Mouse (Mus musculus): ENCODE data around the gene Rmi2.

Rmi2 gene

DNA sequence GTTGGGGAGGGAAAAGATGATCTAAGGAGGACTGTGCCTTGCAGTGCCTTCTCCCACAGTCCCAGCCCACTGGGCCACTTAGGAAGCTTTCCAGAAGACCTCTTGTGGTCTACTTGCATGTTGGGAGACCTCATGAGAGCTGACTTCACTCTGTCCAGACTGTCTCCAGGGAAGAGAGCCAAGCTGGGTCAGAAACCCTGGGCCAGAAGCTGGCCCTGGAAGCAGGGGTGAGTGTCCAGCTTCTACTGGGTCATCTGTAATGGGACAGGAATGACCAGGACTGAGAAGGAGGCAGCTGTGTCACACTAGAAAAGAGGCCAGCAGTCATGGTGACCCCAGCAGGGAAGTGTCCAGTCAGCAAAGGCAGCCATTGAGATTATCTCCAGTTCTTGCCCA is 30.7 kb downstream of the Rmi2 start:
- DNase-seq (ENCODE audit: inconsistent ontology term), result no peak

DNA sequence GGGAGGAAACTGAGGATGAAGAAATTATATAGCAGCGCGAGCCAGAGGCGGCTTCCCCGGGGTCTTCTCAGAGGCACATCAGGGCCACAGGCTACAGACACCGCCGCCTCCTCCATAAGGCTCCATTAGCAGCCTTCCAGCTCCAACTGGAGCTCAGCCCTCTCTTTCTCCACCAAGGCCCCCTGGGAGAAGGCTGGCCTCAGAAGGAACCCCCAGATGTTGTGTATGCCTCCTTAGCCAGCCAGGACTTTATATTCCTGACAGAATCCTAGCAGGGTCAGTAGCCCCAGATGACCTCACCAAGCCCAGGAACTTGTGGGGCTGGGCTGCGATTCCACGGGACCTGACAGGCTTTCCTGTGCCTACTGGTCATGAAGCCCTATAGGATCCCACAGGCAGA is 32.0 kb downstream of the Rmi2 start:
- no peak for DNase-seq (ENCODE audit: inconsistent ontology term)

- DNase-seq (ENCODE audit: inconsistent ontology term), result no peak
These were observed 32.6 kb downstream of the Rmi2 start for GRCm38 (mm10) chr16:10867501-10867900.

- DNase-seq (ENCODE audit: inconsistent ontology term), result no peak
These were observed 33.1 kb downstream of the Rmi2 start for GRCm38 (mm10) chr16:10867904-10868440.

DNA sequence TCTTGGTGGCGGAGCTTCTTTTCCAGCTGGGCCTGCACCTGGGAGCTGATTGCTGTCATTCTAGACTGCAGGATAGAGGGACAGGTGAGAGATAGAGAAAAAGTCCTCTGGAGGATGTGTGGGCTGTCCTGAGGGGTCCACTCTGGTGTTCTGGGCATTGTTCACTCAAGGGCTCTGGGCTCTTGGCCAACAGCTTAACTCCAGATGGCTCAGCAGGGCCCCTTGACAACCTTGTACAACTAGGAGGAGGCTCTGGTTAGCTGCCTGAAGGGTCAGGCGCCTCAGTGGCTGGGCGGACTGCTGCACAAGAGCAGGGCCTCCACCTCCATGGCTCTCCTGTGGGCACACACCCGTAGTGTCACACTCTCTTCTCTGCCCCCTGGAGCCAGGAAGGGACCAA is 36.1 kb downstream of the Rmi2 start:
- DNase-seq (ENCODE audit: inconsistent ontology term), result no peak

DNA sequence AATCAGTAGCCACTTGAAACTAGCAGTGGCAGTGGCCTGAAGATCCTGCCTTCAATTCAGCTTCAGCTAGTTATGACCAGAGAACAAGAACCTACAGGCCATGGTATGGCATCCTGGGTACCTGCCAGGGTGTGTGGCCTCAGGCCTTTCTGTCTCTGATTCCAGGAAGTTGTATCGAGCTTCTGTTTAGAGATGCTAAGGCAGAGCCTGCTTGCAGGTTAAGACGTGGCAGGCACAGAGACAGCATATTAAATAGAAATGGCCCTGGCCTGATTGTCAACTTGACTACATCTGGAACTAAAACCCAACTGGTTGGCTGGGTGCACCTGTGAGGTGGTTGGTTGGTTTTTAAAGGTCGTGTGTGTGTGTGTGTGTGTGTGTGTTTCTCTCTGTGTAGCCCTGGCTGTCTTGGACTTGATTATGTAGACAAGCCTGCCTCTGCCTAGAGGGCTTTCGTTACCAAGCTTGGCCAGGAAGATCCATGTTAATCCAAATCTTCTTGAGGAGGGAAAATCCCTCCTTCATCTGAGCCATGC is 38.0 kb downstream of the Rmi2 start:
- DNase-seq (ENCODE audit: inconsistent ontology term), result no peak

DNA sequence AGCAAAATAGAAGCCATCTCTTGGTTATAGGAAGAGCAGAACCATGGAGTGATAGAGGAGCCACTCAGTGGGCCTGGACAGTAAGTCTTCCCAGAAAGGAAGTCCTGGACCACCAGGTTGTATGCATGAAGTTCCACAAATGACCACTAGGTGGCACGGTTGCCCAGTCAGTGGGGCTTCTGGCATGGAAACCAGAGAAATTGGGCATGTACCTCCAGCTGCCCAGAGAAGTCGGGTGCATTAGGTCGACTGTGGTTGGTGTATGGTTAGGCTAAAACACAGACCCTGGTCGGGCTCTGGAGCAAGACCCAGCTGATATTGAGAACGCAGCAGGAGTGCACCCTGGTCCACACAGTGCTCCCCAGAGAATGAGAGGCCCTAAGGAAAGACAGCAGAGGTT is 38.8 kb downstream of the Rmi2 start:
- peak; percentile 73 for DNase-seq (ENCODE audit: inconsistent ontology term)

GRCm38 (mm10) chr16:10878227-10878626 is 43.4 kb downstream of the Rmi2 start:
- DNase-seq (ENCODE audit: inconsistent ontology term), result no peak

GRCm38 (mm10) chr16:10879467-10879866 is 44.6 kb downstream of the Rmi2 start:
- DNase-seq (ENCODE audit: inconsistent ontology term), result peak; percentile 47

- no peak for DNase-seq (ENCODE audit: inconsistent ontology term)
These were observed 46.5 kb downstream of the Rmi2 start for GRCm38 (mm10) chr16:10881231-10881962.

DNA sequence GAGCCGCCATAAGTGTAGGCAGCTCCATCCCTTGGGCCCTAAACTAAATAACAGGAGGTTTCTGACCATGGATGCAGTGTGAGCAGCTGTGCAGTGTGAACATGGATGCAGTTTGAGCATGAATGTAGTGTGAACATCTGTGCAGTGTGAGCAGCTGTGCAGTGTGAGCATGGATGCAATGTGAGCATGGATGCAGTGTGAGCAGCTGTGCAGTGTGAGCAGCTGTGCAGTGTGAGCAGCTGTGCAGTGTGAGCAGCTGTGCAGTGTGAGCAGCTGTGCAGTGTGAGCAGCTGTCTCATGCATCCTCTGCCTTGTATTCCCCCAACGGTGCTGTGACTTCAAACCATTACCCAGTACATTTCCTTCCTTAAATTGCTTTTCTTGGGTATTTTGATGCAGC is 52.6 kb downstream of the Rmi2 start:
- no peak for DNase-seq (ENCODE audit: inconsistent ontology term)

- peak; percentile 46 for DNase-seq (ENCODE audit: inconsistent ontology term)
These were observed 55.5 kb downstream of the Rmi2 start for GRCm38 (mm10) chr16:10890363-10890762.

DNA sequence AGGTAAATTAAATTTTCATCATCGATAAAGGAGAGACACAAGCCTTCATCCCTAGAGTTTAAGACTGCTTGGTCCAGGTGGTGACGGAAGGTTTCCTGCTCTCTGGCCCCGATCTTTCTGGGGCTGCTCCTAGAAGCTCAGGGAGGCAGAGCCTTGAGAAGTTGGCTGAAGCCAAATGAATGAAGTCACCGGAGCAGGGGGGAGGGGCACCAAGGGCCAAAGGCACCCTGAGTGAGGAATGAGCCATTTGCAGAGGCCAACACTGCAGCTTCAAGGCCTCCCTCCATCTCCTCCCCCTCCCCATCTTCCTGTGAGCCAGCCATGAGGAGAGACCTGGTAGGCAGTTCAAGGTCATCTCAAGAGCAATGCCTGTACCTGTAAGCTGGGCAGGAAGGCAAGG is 58.3 kb downstream of the Rmi2 start:
- no peak for DNase-seq (ENCODE audit: inconsistent ontology term)

- no peak for DNase-seq (ENCODE audit: inconsistent ontology term)
These were observed 61.0 kb downstream of the Rmi2 start for GRCm38 (mm10) chr16:10895906-10896305.

DNA sequence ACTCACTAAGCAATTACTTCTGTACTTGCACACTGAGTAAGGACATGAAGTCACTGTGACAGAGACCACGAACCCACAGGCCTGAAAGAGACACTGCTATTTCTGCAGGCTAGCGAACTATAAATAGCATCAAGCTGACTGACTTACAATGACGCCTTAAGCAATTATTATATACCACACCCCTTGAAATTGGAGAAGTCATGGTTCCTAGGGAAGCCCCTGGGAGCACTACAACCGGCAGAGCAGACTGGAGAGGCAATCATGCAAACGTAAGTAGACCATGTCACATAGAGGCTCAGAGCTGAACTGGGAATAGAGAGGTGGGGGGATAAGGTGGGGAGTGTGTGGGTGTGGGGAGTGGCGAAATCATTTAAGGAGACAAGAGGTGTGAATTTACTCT is 62.5 kb downstream of the Rmi2 start:
- DNase-seq (ENCODE audit: inconsistent ontology term), result peak; percentile 29

DNA sequence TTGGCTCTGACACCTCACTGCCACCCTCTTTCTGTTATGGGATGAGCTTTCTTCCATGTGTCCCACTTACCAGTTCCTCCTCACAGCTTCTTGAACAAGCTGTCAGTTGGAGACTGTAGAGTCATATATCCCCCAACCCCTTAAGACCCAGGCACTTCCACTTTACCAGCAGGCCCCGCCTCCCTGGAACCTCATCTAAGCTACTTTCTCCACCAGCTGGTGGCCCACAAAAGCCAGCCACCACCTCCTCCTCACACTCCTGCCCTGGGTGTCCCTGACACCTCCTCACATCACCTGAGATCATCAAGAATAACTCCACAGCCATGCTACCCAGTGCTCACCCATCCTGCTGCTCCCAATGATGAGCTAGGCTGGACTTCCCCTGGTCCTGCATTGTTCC is 65.9 kb downstream of the Rmi2 start:
- no peak for DNase-seq (ENCODE audit: inconsistent ontology term)

DNA sequence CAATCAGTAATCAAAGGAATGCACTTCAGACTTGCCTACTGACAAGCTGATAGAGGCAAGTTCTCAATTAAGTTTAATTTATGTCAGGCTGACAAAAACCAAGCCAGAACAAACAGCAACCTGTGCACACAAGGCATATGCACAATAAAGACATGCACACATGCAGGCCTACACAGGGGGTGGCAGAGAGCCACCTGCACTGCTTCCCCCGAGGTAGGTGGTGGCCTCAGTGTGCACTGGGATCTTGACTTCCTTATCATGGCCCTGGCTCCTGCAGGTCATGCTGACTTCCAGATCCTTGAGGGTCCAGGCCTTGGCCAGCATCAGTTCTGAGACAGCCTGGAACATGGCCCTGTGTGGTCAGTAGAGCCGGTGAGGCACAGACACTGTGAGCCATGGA is 67.1 kb downstream of the Rmi2 start:
- no peak for DNase-seq (ENCODE audit: inconsistent ontology term)

DNA sequence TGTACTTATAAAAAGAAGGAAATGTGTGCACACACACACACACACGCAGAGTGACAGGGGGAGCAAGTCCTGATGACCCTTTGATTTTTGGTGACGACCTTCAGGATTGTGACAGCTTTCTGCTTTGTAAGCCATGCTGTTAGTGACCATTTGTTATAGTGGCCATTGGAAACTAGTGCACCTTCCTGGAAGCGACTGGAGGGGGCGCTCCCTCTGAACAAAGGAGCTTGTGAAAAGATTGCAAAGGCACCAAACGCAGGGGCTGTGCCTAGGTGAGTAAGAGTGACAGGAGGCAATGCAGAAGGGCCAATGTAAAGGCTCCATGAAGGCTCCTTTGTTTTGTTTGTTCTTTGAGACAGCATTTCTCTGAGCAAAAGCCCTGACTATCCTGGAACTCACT is 68.0 kb downstream of the Rmi2 start:
- DNase-seq (ENCODE audit: inconsistent ontology term), result no peak

DNA sequence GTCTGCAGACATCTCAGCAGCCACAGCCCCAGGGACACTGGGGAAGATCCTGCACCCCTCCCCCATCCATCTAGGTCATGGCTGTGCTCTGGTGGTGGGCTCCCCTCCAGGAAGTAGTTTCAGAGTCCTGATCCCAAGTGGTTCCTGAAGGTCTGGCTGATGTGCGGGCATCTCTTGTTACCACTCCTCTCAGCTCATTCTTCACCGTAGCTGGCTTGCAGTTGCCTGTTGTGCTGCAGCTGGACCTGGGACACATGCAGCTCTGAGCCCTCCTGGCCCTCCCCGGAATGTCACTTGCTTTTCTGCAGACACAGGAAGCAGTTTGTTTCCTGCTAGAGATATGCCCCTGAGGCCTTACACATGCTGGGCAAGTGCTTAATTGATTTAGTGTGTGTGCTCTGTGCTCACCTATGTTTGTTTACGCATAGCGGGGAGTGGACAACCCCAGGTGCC is 70.8 kb downstream of the Rmi2 start:
- no peak for DNase-seq (ENCODE audit: inconsistent ontology term)

GRCm38 (mm10) chr16:10910541-10910940 is 75.7 kb downstream of the Rmi2 start:
- no peak for DNase-seq (ENCODE audit: inconsistent ontology term)

- no peak for DNase-seq (ENCODE audit: inconsistent ontology term)
These were observed 76.2 kb downstream of the Rmi2 start for GRCm38 (mm10) chr16:10911061-10911460.

DNA sequence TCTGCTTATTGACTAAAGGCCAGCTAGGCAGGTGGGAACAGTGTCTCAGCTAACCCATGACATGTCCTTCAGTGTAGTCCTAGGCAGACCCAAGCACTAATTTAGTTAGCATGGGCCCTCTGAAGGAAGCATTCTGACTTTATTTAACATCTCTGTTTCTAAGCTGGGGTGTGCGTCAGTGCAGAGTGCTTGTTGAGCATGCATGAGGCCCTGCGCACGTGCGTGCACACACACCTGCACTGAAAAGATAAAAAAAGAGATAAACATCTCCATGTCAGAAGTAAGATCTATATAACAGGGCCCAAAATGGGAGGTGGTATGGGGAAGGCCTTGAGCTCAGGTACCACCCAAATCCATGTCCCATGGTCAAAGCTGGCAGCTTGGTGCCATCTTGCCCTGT is 80.2 kb downstream of the Rmi2 start:
- no peak for DNase-seq (ENCODE audit: inconsistent ontology term)

- DNase-seq (ENCODE audit: inconsistent ontology term), result no peak
These were observed 81.4 kb downstream of the Rmi2 start for GRCm38 (mm10) chr16:10916271-10916670.

DNA sequence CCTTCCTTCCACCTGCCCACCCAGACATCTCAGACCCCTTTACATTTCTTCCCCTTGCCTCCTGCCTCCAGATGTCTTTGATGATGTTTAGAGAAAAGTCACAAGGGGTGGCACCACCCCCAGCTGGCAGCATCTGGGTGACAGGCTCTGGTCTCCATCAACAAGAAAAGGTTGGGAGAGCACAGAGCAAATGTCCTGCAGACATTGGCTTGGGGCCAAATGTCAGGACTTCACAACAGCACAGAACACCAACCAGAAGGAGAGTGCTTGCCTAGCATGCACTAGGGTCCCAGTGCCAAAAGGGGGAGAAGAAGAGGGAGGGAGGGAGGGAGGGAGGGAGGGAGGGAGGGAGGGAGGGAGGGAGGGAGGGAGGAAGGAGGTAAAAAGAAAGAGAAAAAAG is 85.0 kb downstream of the Rmi2 start:
- DNase-seq (ENCODE audit: inconsistent ontology term), result no peak

Measured in Muller cell, postnatal 12 days (primary cell).